Mouse (Mus musculus): Measurements from ENCODE around the gene Plgrkt.
"Not testable (repeated sequence)": the region's sequence is repeated elsewhere in the genome, so short reads cannot be mapped to it uniquely, and the experiment has no call there.

The Plgrkt gene

DNA sequence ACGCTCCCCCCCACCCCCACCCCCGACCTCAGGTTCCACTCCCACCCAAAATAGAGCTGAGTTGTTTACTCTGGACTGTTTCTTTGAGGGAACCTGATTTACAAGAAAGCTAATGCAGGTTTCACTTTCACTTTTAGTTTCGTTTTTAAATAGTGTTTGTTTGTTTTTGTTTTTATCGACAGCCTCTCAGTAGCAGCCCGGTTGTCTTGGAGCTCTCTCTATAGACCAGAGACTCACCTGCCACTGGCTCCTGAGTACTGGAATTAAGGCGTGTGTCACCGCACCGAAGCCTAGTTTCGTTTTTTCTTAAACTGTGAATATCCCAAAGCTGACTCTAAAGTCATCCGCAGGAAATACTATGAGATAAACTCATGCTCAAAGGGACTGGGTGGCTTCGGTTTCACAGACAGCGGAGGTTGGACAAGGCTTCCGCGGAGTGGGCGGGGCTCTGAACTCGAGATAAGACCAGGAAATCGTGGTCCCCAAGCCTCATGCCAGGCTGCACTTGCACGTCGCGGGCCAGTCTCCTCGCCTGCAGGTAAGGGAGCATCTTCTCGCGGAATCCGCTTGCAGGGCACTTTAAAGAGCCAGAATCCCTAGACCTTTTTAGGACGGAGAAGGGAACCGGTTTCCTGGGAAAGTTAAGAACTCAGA lies at the start of gene Plgrkt, which contains the start of gene Cd274:
Gene Plgrkt (minus strand): TSS at position 422 of the 654 bp plus-strand sequence.
Gene Cd274 (plus strand): TSS at position 487 of the 654 bp plus-strand sequence.
- peak; percentile 94 for DNase-seq

DNA sequence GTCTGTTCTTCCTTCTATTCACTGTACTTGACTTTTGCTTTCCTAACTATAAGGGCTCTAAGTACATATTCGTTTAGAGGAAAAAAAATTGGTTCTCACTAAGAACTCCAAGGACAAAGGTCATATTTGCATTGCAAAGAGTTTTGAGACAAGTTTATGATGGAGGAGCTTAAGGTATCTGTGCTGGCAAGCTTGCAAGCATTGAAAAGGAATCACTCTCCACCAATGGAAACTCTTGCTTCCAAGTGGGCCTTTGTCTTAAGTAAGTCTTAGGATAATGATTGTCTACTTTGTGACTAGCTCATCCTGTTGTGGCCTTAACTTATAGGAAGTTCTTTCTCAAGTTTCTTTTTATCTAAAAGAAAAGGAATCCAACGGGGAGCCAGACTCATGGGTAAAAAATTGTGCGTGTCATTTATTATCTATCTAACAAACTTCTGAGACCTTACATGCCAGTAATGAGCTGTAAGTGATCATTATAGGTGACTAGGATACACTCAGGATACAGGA lies 49.3 kb upstream of the Plgrkt start:
- DNase-seq, result no peak

DNA sequence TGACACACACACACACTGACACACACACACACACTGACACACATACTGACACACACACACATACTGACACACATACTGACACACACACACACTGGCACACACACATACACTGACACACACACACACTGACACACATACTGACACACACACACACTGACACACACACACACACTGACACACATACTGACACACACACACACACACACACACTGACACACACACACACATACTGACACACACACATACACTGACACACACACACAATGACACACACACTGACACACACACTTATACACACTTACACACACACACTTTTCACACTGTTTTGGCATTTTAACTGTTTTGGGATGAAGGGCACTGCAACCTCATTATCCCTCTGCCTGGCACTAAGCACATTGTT lies 47.7 kb upstream of the Plgrkt start:
- not testable (repeated sequence) for DNase-seq

DNA sequence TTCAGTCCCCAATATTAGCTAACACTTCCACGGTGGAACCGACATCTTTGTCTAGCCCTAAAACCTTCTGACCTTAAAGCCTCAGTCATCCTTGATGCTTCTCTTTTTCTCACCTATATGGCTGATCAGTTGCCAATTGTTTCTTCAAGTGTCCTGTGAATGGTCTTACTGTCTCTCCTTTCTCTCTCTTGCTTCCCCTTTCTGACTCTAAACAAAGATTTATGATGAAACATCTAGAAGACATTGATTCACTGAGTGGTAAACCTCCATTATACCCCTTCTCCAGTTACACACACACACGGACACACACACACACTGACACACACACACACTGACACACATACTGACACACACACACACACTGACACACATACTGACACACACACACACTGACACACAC lies 47.3 kb upstream of the Plgrkt start:
- no peak for DNase-seq

DNA sequence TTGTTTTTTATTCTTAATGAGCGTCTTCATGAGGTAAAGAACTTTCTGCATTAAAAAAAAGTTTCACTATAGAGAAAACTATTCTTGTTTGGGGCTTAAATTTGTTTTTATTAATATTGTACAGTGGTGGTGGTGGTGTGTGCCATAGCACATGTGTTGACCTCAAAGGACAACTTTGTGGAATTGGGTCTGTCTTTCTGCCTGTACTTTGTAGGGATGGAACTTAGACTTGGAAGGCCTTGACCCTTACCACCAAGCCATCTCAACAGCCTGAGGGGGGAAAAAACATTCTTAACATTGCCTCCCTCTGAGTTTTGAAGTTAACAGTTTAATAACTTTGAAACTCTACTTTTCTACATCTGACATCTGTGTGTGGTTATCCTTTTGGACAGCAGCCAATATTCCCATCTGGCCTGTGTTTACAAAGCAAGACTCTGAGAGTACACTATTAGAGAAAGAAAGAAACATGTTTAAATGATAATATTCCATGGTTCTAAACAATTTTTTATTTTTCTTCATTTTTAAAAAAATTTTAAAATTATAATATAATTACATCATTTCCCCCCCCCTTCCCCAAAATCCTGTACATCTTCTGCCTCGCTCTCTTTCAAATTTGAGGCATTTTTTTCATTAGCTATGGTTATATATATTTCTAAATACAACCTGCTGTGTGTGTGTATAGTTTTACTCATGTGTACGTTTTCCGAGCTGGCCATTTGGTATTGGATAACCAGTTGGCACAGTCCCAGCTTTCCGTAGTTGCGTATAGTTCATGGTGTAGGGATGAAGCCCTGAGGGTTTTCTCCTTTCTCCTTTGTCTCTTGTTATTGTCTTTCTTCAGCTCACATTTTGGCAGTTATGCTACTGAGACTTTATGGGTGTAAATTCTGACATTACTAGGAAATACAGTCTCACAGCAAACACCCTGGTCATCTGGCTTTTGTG lies 45.6 kb upstream of the Plgrkt start:
- DNase-seq, result no peak

DNA sequence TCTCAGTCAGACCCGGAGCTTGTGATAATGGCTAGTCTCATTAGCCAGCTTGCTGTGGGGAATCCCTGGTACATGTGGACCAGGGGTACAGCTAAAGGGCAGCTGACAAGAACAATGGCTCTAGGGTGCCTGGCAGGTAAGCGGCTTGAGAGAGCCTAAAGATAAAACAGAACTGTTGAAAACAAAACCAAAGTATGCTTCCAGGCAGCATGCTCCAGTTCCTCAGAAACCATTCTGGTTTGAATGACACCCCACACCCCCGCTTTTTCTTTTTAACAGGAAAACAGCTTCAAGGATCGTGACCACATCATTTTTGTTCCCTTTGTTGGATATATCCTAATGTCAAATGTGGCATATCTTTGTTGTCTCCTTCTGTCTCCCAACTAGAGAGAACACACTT lies 43.4 kb upstream of the Plgrkt start, which contains the start of gene Pdcd1lg2:
Gene Pdcd1lg2 (plus strand): TSS at position 301 of the 400 bp plus-strand sequence.
- DNase-seq, result no peak

DNA sequence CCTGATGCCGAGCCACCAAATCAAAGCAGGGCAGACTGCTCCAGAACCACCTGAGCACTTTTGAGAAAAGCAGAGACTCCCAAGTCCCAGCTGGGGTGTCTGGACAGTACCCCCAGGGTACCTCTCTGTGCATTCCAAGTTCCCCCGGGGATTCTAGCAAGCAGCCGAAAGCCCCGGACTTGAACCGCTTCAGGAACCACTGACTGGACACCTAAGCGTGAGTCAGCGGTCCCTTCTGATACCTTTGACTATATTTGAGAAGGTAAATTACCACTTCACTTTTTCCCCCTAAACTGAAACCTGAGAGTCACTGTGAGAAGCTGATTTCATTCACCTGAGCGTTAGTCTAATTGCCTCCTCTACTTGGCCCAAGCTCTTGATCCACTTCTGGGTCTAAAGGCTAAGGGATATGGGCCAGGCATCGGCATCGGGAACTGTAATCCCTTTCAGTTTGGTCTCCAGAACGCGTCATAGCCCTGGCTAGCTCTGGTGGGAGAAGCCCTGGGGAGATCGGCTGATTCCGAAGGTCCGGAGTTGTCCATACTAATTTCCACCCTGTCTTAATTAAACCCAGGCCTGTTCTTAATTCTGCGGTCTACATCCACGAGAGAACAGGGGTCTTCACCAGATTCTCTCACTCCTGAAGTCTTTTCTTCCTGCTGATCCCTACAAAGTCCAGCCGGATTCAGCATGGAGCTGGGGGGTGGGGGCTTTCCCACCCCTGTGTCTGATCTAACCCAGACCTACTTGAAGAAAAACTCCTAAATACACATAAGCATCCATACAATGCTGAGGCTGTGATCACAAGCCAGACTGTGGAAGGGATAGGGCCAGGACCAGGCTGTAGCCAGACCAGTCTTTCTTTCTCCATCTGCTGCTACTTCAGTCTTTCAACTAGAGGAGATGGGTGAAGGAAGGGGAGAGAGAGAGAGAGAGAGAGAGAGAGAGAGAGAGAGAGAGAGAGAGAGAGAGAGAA lies 39.1 kb upstream of the Plgrkt start:
- no peak for DNase-seq

DNA sequence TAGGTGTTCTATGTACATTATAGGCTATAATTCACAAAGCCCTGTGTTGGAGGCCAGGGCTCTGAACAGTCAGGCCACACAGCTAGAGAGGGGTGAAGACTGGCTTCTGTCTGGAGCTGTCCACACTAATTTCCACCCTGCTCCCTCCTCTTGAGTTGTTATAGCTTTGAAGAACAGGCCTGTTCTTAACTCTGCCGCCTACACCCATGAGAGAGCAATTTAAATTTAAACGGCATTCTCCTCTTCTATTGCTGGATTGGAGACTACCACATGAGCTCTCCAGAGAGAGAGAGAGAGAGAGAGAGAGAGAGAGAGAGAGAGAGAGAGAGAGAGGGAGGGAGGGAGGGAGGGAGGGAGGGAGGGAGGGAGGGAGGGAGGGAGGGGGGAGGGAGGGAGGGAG lies 38.2 kb upstream of the Plgrkt start:
- DNase-seq, result no peak

DNA sequence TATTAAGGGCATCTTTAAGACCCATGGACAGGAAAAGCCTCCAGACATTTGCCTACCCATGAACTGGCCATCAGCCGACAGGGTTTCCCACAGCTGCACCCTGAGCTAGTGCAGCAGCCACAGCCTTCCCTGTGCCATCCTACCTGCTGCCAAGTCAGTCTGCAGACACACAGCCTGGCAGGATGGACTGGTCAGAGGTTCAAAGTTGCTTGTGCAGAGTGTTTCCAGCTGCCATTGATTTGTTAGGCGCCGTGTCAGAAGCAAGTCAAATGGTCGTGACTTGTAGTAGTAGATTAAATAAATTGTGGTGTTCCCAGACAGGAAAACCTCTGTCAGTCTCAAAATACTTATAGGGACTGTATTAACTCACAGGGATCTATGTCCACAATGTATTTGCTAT lies 36.1 kb upstream of the Plgrkt start:
- DNase-seq, result no peak

DNA sequence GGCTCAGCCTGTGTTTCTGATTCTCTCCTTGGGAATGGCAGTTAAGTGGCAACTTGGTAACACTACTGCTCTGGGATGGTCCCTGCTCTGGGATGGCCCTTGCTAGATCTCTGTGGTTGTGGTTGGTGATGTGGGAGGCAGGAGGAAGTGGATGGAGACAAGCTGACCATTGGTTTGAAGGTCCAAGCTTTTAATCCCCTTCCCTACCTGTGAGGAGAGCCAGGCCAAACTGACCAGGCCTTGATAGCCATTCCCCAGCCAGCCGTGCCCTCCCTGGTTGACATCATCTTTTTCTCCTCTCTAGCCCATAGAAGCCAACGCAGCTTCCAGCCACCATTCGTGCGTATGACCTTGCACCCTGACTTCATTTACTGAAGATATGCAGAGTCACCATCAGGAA lies 35.4 kb upstream of the Plgrkt start:
- no peak for DNase-seq

DNA sequence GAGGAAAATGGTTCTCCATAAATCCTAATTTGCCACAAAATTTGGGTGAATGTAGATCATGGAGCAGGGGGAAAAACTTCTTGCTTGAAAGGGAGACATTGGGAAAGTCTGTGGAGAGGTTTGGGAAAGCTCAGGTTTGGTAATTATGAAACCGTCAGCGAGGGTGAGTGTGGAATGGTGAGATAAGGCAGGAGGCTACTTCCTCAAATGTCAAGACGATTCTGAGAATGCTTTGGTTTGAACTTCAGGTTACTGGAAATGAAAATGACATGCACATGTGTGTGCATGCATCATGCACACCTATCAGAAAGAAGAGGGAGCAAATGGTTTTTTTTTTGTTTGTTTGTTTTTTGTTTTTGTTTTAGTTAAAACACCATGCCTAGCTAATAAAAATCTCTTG lies 33.3 kb upstream of the Plgrkt start:
- DNase-seq, result no peak

DNA sequence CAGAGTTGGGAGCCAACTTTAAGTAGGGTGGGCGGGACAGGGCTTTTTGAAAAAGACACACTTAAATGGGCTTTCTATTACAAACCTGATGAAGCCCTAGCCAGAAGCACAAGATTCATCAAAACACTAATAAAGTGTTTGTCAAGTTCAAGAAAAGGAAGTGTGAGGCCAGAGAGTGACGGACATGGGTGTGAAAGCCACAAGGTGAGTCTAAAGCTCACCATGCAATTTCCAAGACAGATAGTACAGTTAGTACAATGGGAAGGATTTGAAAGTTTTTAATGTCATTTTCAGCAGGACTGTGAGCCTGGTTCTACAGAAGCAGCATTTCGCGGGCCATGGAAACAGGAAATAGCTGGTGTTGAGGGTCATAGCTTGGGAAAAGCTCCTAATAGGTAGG lies 32.6 kb upstream of the Plgrkt start:
- no peak for DNase-seq

DNA sequence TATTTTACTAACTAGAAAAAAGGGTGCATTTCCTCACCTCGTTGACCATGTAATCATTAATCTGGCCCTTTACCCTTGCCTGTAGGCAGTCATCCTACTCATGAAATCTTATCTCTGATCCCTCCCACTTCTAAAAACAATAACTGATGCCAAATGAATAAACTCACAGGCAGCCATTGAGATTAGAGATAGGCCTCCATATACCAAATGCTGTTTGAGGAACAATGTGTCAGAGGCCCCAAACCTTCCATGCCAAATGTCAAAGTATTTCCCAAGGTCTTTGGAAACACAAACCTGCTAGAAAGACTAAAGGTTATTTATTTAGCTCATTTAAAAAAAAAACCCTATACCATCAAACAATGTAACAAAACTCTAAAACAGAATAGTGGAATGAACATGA lies 29.2 kb upstream of the Plgrkt start:
- DNase-seq, result no peak

DNA sequence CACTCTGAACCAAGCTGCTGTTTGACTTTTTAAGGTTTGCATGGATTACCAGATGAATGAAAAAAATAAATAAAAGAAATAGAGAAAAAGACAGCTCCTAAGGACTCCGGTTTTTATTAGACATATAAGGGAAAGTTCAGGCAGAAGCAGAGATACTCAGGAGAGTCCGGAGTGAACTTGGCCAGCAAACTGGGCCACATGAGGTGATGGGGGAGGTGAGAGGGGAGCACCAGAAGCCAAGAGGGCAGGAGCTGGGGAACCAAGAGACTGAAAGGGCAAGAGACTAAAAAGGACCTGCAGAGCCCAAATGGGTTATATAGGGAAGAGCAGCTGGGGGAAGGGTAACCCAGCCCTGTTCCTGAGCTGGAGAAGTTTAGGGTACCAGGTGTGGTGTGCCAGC lies 27.5 kb upstream of the Plgrkt start:
- no peak for DNase-seq

DNA sequence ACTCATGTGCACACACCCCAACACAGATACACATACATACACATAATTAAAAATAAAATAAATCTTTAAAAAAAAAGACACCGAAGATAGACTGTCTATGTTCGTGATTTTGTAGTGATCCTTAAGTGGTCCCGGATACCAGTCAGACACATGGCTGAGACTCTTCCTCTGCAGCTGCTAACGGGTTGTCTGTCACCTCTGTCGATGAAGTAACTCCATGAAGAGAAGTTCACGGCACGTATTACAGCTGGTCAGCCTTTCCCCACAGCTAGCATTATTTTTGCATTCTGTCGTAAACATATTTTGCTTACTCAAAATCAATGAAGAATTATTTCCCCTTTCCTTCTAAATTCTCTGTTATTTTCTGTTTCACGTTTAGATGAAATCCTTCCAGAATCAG lies 26.1 kb upstream of the Plgrkt start:
- no peak for DNase-seq

DNA sequence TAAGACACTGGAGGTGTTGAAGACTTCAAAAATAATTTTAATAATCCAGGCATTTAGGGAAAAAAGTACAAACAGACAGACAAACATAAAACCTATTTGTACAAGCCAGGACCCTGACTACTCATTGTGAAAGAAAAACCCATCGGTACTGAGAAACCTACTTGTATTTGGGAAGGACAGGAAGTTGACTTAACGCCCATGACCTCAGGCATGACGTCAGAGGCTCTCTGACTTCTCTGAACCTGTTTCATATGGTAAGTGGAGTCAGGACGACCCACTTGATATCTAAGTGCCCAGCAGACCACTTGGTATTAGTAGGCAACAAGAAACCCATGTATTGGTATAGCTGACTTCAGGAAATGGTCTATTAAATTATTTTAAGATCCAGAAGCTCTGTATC lies 24.1 kb upstream of the Plgrkt start:
- DNase-seq, result no peak

DNA sequence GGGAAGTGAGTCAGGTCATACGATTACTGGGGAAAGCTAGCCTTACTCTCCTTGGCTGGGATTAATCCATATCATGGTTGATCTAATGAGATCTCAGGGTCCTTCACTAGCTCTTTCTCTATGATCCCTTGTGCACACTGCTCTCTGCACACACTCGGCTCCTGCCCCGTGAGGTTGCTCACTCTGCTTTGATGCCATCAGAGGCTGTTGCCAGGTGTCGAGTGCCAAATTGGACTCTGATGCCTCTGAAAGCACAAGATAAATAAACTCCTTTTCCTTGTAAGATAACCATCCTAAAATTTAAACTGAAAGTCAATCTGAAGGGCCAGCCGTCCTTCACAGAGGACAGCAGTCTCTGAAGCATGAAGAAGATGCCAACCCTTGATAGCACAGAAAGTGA lies 23.3 kb upstream of the Plgrkt start:
- DNase-seq, result no peak

DNA sequence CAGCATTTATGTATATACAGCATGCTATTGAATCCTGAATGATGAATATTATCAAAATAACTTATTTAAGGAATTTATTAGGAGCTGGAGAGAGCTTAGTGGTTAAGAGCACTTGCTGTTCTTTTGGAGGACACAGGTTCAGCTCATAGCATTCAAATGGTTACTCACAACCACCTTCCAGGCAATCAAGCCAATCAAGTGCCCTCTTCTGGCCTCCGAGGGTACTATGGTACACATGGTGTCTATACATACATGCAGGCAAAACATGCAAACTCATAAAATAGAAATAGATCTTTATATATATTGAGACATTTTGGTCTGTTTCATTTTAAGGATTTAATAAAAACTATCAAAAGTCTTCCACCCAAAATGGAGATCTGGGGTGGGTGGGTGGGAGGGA lies 21.6 kb upstream of the Plgrkt start:
- no peak for DNase-seq

DNA sequence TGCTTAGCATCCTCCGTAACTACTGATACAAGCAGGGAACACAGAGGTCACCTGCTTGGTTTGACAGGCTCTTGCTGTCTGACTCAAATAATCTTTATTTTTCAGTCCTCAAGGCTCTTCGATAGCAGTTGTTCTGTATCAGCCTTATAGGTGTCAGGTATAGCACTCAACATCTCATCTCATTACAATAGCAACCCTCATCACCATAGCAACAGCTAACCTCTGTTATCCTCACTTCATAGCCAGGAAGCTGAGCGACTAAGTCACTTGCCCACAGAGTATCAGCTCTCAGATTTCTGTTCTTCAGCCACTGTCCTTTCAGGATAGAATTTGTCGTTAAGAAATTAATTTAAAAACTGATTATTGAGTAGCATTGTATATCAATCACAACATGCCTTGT lies 18.6 kb upstream of the Plgrkt start:
- DNase-seq, result no peak

DNA sequence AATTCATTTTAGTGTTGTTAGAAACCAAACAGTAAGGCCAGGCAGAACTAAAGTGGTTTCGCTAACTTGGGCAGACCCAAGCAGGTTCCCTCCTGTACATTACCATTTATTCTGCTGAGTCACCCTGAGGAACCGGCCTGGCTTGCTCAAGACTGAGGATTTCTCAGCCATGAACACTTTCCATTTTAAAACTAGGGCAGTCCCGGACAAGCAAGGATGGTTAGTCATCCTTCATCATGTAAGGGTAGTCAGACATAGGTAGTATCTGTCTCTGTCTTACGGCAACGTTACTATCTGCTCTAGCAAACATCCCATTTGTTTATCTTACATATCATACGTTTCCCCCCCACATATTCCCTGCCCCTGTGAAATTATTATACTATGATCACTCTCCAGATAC lies 17.8 kb upstream of the Plgrkt start:
- DNase-seq, result no peak

DNA sequence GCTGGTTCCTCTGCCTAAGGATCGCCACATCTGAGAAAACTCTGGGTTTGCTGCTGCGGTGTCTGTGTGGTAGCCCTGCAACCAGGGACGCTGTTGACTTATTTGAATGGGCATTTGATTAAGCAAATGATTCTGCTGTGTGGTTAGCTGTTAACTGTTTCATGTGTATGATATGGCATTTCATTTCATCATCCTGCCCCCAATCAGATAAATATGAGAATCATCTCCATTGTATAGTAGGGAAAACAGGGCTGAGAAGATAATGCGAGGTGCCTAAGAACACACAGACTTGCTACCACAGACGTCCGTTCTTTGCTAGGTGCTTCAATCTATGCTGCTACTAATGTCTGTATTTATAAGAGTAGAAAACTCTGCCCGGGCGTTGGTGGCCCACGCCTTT lies 17.2 kb upstream of the Plgrkt start:
- DNase-seq, result no peak

DNA sequence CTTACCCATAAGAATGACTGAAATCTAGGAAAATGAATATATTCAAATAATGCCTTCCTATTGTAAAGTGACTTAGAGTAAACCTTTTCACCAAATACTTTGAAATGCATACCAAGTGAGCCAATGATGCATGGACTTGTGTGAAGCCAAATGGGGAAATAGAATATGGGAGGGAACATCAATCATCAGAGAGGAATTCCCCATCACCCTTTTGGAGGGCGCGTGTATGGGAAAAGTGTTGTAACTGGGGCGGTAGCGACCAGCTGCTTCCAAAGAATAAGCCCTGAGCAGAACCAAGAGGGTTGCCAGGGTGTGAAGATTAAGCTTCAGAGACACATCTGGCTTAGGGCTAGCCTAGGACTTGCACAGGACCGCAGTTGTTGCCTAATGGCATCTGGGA lies 16.2 kb upstream of the Plgrkt start:
- DNase-seq, result no peak

Data from thymus, postnatal 4 days (tissue).